Mouse (Mus musculus) heart, postnatal 36 days (tissue): ENCODE results near the gene Cand2. TPM values are rescaled to one million over a fixed set of nuclear protein-coding genes. Genes with fewer than 3 reads are reported as not detected.

Experiments used
- DNase-seq, 2 experiments: peaks; one replicate each; pipeline ENCODE4 v3.0.0; 2021 to 2022
- intact Hi-C: fragments of 180-260 bp; cut with DNase I; formaldehyde crosslinking; loops from one replicate; pipeline ENCODE4 v1.15.1; 2025
- total RNA-seq, 2 experiments: library from RNA; stranded (reverse); gene quantifications; 2 replicates each; pipeline ENCODE4 v1.2.3; 2021

The Cand2 gene
- total RNA-seq, 2 experiments from 2014 or later, result 72.4 to 76.5 TPM

DNA sequence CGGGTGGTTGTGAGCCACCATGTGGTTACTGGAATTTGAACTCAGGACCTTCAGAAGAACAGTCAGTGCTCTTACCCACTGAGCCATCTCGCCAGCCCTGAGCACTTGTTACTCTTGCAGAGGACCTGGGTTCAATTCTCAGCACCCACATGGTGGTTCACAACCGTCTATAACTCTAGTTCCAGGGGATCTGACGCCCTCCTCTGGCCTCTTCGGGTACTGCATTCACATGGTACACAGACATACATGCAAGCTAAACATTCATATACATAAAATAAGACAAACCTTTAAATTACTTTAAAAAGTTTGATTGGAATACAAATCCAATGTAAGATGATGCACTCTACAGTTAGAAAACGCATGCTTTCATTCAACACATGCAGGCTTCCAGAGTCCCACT lies 2.1 kb upstream of the Cand2 start:
- intact Hi-C loops, result loop anchor here (2.0 to 5.0 kb wide), 3 partner anchors 45 to 540 kb away; partner anchors contain the start of gene Mkrn2
- no peak for DNase-seq

- no peak for DNase-seq
- intact Hi-C loops, result loop anchor here (2.0 to 5.0 kb wide), 3 partner anchors 46 to 540 kb away; partner anchors contain the start of gene Mkrn2
Observed at GRCm38 (mm10) chr6:115772604-115773003, 1.7 kb upstream of the Cand2 start.

GRCm38 (mm10) chr6:115773966-115774413 lies 348 bp upstream of the Cand2 start:
- intact Hi-C loops, result loop anchor here (2.0 to 5.0 kb wide), 3 partner anchors 47 to 542 kb away; partner anchors contain the start of gene Mkrn2
- peak; percentile 24 to 44 for DNase-seq

GRCm38 (mm10) chr6:115775838-115776237 lies 1.5 kb downstream of the Cand2 start:
- intact Hi-C loops, result no loop called here
- DNase-seq, result no peak

DNA sequence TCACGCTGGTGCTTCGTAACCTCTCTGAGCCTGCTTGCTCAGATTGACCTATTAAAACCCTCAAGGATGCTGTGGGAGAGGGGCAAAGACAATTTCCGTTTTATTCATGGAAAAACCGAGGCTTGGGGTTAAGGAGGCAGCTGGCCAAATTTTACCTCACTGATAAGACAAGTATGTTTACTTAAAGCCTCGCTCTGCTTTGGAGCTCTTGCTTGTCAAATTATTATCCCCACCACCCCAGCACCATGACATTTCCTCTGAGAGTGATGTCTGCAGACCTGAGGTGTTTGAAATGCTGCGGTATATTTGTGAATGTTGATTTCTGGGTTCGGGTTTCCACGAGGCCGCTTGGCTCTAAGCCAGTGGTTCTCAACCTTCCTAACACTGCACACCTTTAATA lies 2.0 kb downstream of the Cand2 start:
- DNase-seq, result no peak
- intact Hi-C loops, result no loop called here

- DNase-seq, result no peak
- intact Hi-C loops, result no loop called here
Observed at GRCm38 (mm10) chr6:115782781-115783180, 8.4 kb downstream of the Cand2 start.

GRCm38 (mm10) chr6:115791016-115791415 lies 16.7 kb downstream of the Cand2 start:
- intact Hi-C loops, result no loop called here
- peak; percentile 32 to 43 for DNase-seq

DNA sequence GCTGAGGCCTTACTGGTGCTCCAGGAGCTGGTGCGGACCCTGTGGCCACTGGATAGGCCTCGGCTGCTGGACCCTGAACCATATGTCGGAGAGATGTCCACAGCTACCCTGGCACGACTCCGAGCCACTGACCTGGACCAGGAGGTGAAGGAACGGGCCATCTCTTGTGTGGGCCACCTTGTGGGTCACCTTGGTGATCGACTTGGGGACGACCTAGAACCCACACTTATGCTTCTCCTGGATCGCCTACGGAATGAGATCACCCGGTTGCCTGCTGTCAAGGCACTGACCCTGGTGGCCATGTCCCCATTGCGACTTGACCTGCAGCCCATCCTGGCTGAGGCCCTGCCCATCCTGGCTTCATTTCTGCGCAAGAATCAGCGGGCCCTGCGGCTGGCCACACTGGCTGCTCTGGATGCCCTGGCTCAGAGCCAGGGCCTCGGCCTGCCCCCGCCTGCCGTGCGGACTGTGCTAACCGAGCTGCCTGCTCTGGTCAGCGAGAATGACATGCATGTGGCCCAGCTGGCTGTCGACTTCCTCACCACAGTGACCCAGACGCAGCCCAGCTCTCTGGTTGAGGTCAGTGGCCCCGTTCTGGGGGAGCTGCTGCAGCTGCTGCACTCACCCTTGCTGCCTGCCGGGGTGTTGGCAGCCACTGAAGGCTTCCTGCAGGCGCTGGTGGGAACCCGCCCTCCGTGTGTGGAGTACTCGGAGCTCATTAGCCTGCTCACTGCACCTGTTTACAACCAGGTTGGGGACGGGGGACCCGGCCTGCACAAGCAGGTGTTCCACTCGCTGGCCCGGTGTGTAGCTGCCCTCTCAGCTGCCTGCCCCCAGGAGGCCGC lies 17.7 kb downstream of the Cand2 start:
- DNase-seq, result peak in 1 of 2 experiments; percentile 40
- intact Hi-C loops, result no loop called here

DNA sequence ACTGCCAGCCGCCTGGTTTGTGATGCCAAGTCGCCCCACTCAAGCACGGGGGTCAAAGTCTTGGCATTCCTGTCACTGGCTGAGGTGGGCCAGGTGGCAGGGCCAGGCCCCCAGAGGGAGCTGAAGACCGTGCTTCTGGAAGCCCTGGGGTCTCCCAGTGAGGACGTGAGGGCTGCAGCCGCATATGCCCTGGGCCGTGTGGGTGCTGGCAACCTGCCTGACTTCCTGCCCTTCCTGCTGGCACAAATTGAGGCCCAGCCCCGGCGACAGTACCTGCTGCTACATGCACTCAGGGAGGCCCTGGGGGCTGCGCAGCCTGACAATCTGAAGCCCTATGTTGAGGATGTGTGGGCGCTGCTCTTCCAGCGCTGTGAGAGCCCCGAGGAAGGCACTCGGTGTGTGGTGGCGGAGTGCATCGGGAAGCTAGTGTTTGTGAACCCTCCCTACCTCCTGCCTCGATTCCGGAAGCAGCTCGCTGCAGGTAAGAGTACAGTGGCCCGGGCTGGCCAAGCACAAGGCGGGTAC lies 18.4 kb downstream of the Cand2 start:
- intact Hi-C loops, result no loop called here
- peak in 1 of 2 experiments; percentile 37 for DNase-seq

DNA sequence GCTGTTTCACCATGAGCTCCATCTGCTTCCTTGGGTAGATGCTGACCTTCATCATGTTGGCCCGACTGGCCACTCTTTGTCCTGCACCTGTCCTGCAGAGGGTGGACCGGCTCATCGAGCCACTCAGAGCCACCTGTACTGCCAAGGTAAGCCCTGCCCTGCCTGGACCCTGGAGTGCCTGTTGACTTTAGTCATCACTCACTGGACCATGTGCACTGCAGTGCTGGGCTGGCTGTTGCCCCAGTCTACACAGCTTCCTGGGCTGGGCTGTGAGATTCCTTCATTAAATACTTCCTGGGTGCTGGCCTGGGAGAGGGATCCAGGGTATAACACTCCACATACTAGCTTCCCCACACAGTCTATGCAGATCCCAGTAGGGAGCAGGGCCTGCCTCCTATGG lies 27.5 kb downstream of the Cand2 start:
- DNase-seq, result no peak
- intact Hi-C loops, result loop anchor here (5.0 to 10.0 kb wide), 2 partner anchors 75 to 197 kb away; partner anchors contain the start of gene Mkrn2

- intact Hi-C loops, result loop anchor here (5.0 to 10.0 kb wide), 2 partner anchors 76 to 199 kb away; partner anchors contain the start of gene Mkrn2
- peak; percentile 59 to 67 for DNase-seq
Observed at GRCm38 (mm10) chr6:115803541-115804382, 29.4 kb downstream of the Cand2 start.

DNA sequence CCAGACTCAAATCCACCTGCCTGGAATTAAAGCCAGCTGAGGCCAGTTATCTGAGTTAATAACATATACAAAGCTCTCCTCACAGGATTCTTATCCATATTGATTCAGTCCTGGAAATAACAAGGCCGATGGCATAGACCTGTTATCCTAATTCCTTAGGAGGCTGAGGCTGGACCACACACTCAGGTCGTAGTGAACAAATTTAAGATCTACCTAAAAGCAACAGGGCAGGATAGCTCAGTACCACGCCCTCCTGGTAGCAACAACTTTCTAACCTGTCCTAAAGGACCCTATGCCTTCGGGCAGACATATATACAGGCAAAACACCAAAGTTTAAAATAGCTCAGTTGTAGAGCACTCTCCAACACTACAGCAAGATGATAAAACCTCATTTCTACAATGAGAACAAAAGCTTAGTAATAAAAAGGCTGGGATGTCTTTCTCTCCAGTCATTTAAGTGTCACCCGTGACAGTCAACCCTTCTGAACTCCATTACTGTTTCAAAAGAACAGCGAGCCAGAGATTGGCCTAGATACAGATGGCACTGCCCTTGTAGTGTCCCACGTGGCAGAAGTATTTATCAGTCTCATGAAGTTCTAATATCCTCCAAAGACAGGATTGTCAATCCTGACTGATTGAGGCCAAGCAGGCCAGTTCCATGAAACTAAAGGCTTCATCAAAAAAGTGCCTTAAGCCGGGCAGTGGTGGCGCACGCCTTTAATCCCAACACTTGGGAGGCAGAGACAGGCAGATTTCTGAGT lies 30.3 kb downstream of the Cand2 start:
- intact Hi-C loops, result loop anchor here (5.0 to 10.0 kb wide), 3 partner anchors 77 to 257 kb away; partner anchors contain the start of gene Mkrn2
- no peak for DNase-seq

GRCm38 (mm10) chr6:115807464-115808195 lies 33.3 kb downstream of the Cand2 start:
- intact Hi-C loops, result loop anchor here (5.0 to 10.0 kb wide), 2 partner anchors 203 to 260 kb away; partner anchors contain the start of gene Mkrn2
- DNase-seq, result no peak

GRCm38 (mm10) chr6:115808196-115808487 lies 33.8 kb downstream of the Cand2 start:
- intact Hi-C loops, result loop anchor here (5.0 to 10.0 kb wide), 2 partner anchors 203 to 261 kb away; partner anchors contain the start of gene Mkrn2

GRCm38 (mm10) chr6:115808488-115809231 lies 34.3 kb downstream of the Cand2 start, which contains the start of gene Rpl32:
Gene Rpl32, minus strand, starts transcription at chr6:115808747.
- intact Hi-C loops, result loop anchor here (5.0 to 10.0 kb wide), 2 partner anchors 204 to 261 kb away; partner anchors contain the start of gene Mkrn2
- peak; percentile 84 to 92 for DNase-seq

More at GRCm38 (mm10) chr6:115808196-115808487, 33.8 kb downstream of the Cand2 start:
- no peak for DNase-seq

DNA sequence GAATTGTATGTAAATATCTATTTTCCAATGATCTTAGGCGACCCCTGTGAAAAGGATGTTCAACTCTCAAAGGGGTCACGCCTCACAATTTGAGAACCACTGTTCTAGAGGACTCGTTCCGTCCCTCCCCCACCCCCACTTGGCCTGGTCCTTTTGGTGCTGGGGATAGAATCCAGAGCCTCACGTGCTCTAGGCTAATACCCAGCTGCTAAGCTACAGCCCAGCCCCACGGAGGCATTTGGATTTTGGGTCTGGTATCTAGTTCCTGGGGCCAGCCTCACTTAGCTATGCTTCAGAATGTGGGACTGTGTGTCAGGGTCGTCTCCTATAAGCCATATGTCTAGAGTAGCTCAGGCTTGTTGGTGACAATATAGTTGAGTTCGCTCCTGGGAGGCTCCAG lies 37.3 kb downstream of the Cand2 start:
- intact Hi-C loops, result no loop called here
- no peak for DNase-seq

DNA sequence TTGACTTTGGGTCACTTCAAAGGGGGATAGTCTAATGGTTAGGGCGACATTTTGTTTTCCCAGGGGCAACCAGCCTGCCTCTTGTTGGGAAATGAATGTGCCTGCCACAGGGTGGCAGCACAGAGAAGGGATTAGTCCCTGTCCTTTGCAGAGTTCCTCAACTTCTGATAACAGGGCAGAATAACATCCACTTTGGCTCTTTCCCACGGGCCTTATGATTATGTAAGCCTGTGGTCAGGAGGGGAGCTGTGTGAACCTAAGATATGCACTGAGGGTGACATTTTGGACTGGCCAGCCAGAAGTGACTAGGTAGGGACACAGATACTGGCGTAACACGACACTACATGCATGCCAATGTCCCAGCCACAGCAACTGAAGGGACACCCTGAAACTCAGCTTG lies 39.8 kb downstream of the Cand2 start:
- DNase-seq, result peak; percentile 59 to 64
- intact Hi-C loops, result no loop called here

GRCm38 (mm10) chr6:115815041-115815440 lies 40.7 kb downstream of the Cand2 start:
- DNase-seq, result no peak
- intact Hi-C loops, result no loop called here
